Mouse (Mus musculus): Measurements from ENCODE around the gene Rsf1. TPM values are rescaled to one million over a fixed set of nuclear protein-coding genes. Genes with fewer than 3 reads are reported as not detected.

Gene Rsf1
- polyA plus RNA-seq, 1 experiment = 66.4 TPM

- no peaks in the 10 kb centered on the region for H3K36me3 ChIP-seq (ENCODE audit: control insufficient read depth, insufficient read depth, low read length, poor library complexity, severe bottlenecking)
- no peaks in the 10 kb centered on the region for H3K4me1 ChIP-seq (ENCODE audit: control insufficient read depth, insufficient read depth, low read length)
- no peak overlapping the region for H3K27ac ChIP-seq (ENCODE audit: insufficient read depth, low read length)
- TF ChIP-seq CTCF (IDR thresholded peaks at IDR 0.05; ENCODE audit: low read depth, low read length) = no peak
- no peak for TF ChIP-seq EP300 (IDR thresholded peaks at IDR 0.05; ENCODE audit: insufficient read depth, low read depth, low read length)
- H3K9ac ChIP-seq (ENCODE audit: low read depth, poor library complexity, severe bottlenecking) = no peak overlapping the region
- no peaks in the 10 kb centered on the region for H3K9me3 ChIP-seq (replicated peaks; ENCODE audit: control insufficient read depth, insufficient read depth, low read length, poor library complexity, severe bottlenecking)
- H3K4me3 ChIP-seq (ENCODE audit: low read depth, low read length) = no peak overlapping the region
- H3K27me3 ChIP-seq (ENCODE audit: control insufficient read depth, insufficient read depth, low read length, poor library complexity, severe bottlenecking) = no peaks in the 10 kb centered on the region
These were observed 156.3 kb downstream of the Rsf1 start for GRCm38 (mm10) chr7:97735886-97736420.

GRCm38 (mm10) chr7:97737256-97737637 is 157.6 kb downstream of the Rsf1 start:
- Histone ChIP-seq H3K9ac (ENCODE audit: low read depth, poor library complexity, severe bottlenecking) (peak overlapping the region; percentile 10), H3K27ac (ENCODE audit: insufficient read depth, low read length) (no peak overlapping the region), H3K36me3 (ENCODE audit: control insufficient read depth, insufficient read depth, low read length, poor library complexity, severe bottlenecking) (no peaks in the 10 kb centered on the region), H3K4me1 (ENCODE audit: control insufficient read depth, insufficient read depth, low read length) (peaks cover 2% of the 10 kb centered on the region), H3K9me3 (replicated peaks; ENCODE audit: control insufficient read depth, insufficient read depth, low read length, poor library complexity, severe bottlenecking) (no peaks in the 10 kb centered on the region), H3K27me3 (ENCODE audit: control insufficient read depth, insufficient read depth, low read length, poor library complexity, severe bottlenecking) (no peaks in the 10 kb centered on the region), H3K4me3 (ENCODE audit: low read depth, low read length) (peak overlapping the region; percentile 90)
- TF ChIP-seq POLR2A (IDR thresholded peaks at IDR 0.05; ENCODE audit: insufficient read depth, low read length) = no peak
- TF ChIP-seq EP300 (IDR thresholded peaks at IDR 0.05; ENCODE audit: insufficient read depth, low read depth, low read length) = no peak
- TF ChIP-seq CTCF (IDR thresholded peaks at IDR 0.05; ENCODE audit: low read depth, low read length) = no peak

GRCm38 (mm10) chr7:97737638-97738456 is 158.2 kb downstream of the Rsf1 start, which contains the start of gene Aqp11:
Gene Aqp11 (minus strand): TSS chr7:97738289.
- no peak for TF ChIP-seq EP300 (IDR thresholded peaks at IDR 0.05; ENCODE audit: insufficient read depth, low read depth, low read length)
- peak; percentile 46 for TF ChIP-seq POLR2A (IDR thresholded peaks at IDR 0.05; ENCODE audit: insufficient read depth, low read length)
- Histone ChIP-seq H3K9ac (ENCODE audit: low read depth, poor library complexity, severe bottlenecking) (peak within 1 kb of the TSS; percentile 10), H3K9me3 (replicated peaks; ENCODE audit: control insufficient read depth, insufficient read depth, low read length, poor library complexity, severe bottlenecking) (no peaks in the 10 kb centered on the region), H3K36me3 (ENCODE audit: control insufficient read depth, insufficient read depth, low read length, poor library complexity, severe bottlenecking) (no peaks in the 10 kb centered on the region), H3K4me3 (ENCODE audit: low read depth, low read length) (peak within 1 kb of the TSS; percentile 90), H3K4me1 (ENCODE audit: control insufficient read depth, insufficient read depth, low read length) (peaks cover 2% of the 10 kb centered on the region), H3K27me3 (ENCODE audit: control insufficient read depth, insufficient read depth, low read length, poor library complexity, severe bottlenecking) (no peaks in the 10 kb centered on the region), H3K27ac (ENCODE audit: insufficient read depth, low read length) (no peak within 1 kb of the TSS)

- Histone ChIP-seq H3K9me3 (replicated peaks; ENCODE audit: control insufficient read depth, insufficient read depth, low read length, poor library complexity, severe bottlenecking) (no peaks in the 10 kb centered on the region), H3K4me1 (ENCODE audit: control insufficient read depth, insufficient read depth, low read length) (peaks cover 2% of the 10 kb centered on the region)
These were observed 161.3 kb downstream of the Rsf1 start for GRCm38 (mm10) chr7:97740948-97741347.

DNA sequence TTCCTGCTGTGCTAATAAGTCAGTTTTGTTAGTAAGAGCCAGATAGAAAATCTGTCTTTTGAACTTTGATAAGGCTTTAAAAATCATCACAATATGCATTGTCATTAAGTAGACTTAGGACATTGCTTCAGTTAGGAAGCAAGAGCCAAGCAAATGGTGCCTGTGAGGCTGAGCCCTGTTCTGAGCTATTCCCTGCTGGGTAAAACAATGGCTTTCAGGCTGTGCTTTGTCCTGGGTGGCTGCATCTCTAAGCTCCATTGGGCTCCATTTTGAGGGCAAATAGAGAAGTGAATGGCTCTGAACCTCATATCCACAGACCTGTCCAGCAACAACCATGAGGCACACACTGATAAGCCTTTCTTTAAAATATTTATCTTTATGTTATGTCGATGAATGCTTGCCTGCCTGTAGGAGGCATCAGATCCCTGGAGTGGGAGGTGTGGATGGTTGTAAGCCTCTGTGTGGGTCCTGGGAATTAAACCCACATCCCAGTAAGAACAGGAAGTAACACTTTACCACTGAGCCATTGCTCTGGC is 162.1 kb downstream of the Rsf1 start:
- no peaks in the 10 kb centered on the region for H3K36me3 ChIP-seq (ENCODE audit: control insufficient read depth, insufficient read depth, low read length, poor library complexity, severe bottlenecking)
- H3K27ac ChIP-seq (ENCODE audit: insufficient read depth, low read length) = no peak overlapping the region
- H3K9me3 ChIP-seq (replicated peaks; ENCODE audit: control insufficient read depth, insufficient read depth, low read length, poor library complexity, severe bottlenecking) = no peaks in the 10 kb centered on the region
- no peak overlapping the region for H3K4me3 ChIP-seq (ENCODE audit: low read depth, low read length)
- TF ChIP-seq CTCF (IDR thresholded peaks at IDR 0.05; ENCODE audit: low read depth, low read length) (no peak), EP300 (IDR thresholded peaks at IDR 0.05; ENCODE audit: insufficient read depth, low read depth, low read length) (no peak), POLR2A (IDR thresholded peaks at IDR 0.05; ENCODE audit: insufficient read depth, low read length) (no peak)
- H3K4me1 ChIP-seq (ENCODE audit: control insufficient read depth, insufficient read depth, low read length) = peaks cover 2% of the 10 kb centered on the region
- no peak overlapping the region for H3K9ac ChIP-seq (ENCODE audit: low read depth, poor library complexity, severe bottlenecking)
- no peaks in the 10 kb centered on the region for H3K27me3 ChIP-seq (ENCODE audit: control insufficient read depth, insufficient read depth, low read length, poor library complexity, severe bottlenecking)

More at GRCm38 (mm10) chr7:97740948-97741347, 161.3 kb downstream of the Rsf1 start:
- Histone ChIP-seq H3K27ac (ENCODE audit: insufficient read depth, low read length) (no peak overlapping the region), H3K36me3 (ENCODE audit: control insufficient read depth, insufficient read depth, low read length, poor library complexity, severe bottlenecking) (no peaks in the 10 kb centered on the region), H3K4me3 (ENCODE audit: low read depth, low read length) (no peak overlapping the region), H3K9ac (ENCODE audit: low read depth, poor library complexity, severe bottlenecking) (no peak overlapping the region), H3K27me3 (ENCODE audit: control insufficient read depth, insufficient read depth, low read length, poor library complexity, severe bottlenecking) (no peaks in the 10 kb centered on the region)
- TF ChIP-seq POLR2A (IDR thresholded peaks at IDR 0.05; ENCODE audit: insufficient read depth, low read length) (no peak), EP300 (IDR thresholded peaks at IDR 0.05; ENCODE audit: insufficient read depth, low read depth, low read length) (no peak), CTCF (IDR thresholded peaks at IDR 0.05; ENCODE audit: low read depth, low read length) (no peak)

Other genes with a start within 250 kb of the Rsf1 start
- gene Usp35, start 247.9 kb upstream of the Rsf1 start, polyA plus RNA-seq (2011; ENCODE audit: insufficient read depth, insufficient read length, low read depth, missing spikeins) = 9.1 and 9.6 TPM in 2 replicates
- 3.0 and 3.2 TPM in 2 replicates for gene Kctd21, start 247.6 kb upstream of the Rsf1 start, polyA plus RNA-seq (2011; ENCODE audit: insufficient read depth, insufficient read length, low read depth, missing spikeins)
- 58.5 and 59.6 TPM in 2 replicates for gene Alg8, start 208.3 kb upstream of the Rsf1 start, polyA plus RNA-seq (2011; ENCODE audit: insufficient read depth, insufficient read length, low read depth, missing spikeins)
- gene Ndufc2, start 179.9 kb upstream of the Rsf1 start, polyA plus RNA-seq (2011; ENCODE audit: insufficient read depth, insufficient read length, low read depth, missing spikeins) = 159 and 161 TPM in 2 replicates
- not detected in 2 replicates for gene Thrsp, start 162.2 kb upstream of the Rsf1 start, polyA plus RNA-seq (2011; ENCODE audit: insufficient read depth, insufficient read length, low read depth, missing spikeins)
- gene Kctd14, start 128.6 kb upstream of the Rsf1 start, polyA plus RNA-seq (2011; ENCODE audit: insufficient read depth, insufficient read length, low read depth, missing spikeins) = not detected in 2 replicates
- 59.2 and 64.2 TPM in 2 replicates for gene Ints4, start 98.9 kb upstream of the Rsf1 start, polyA plus RNA-seq (2011; ENCODE audit: insufficient read depth, insufficient read length, low read depth, missing spikeins)
- gene Aamdc, start 392 bp upstream of the Rsf1 start, polyA plus RNA-seq (2011; ENCODE audit: insufficient read depth, insufficient read length, low read depth, missing spikeins) = 23.8 and 25.2 TPM in 2 replicates
- gene Clns1a, start 116.7 kb downstream of the Rsf1 start, polyA plus RNA-seq (2011; ENCODE audit: insufficient read depth, insufficient read length, low read depth, missing spikeins) = 150 and 155 TPM in 2 replicates
- 4.6 TPM in 2 replicates for gene Aqp11, start 158.4 kb downstream of the Rsf1 start, polyA plus RNA-seq (2011; ENCODE audit: insufficient read depth, insufficient read length, low read depth, missing spikeins)
- 71.3 and 82.6 TPM in 2 replicates for gene Pak1, start 208.7 kb downstream of the Rsf1 start, polyA plus RNA-seq (2011; ENCODE audit: insufficient read depth, insufficient read length, low read depth, missing spikeins)